Mouse (Mus musculus) stomach, embryonic 14.5 days (tissue): Measurements from ENCODE around the gene Mindy1. TPM values are rescaled to one million over a fixed set of nuclear protein-coding genes. Genes with fewer than 3 reads are reported as not detected.
A peak's percentile ranks its signal among the peaks of the same experiment; 100 is the strongest.

Experiments
- ATAC-seq: fragments of 200-750 bp; cut with Nextera tagmentation; 2 replicates; pipeline ENCODE4 v1.8.0; 2017; ENCODE audit warnings: low read depth, moderate TSS enrichment; ENCODE audit not compliant: insufficient number of reproducible peaks, insufficient read depth, low FRiP score
- H3K27ac ChIP-seq: fragments of 300-500 bp; sonication (generic); 2 replicates; pipeline ENCODE4 v1.5.1; 2014; ENCODE audit warnings: mild to moderate bottlenecking, low read length, moderate library complexity, mixed read lengths
- H3K27me3 ChIP-seq: fragments of 300-500 bp; sonication (generic); 2 replicates; pipeline ENCODE4 v1.6.1; 2014; ENCODE audit warnings: low read length, control low read depth, mixed read lengths; ENCODE audit not compliant: control insufficient read depth, insufficient read depth
- H3K36me3 ChIP-seq: fragments of 300-500 bp; sonication (generic); 2 replicates; pipeline ENCODE4 v1.6.1; 2014; ENCODE audit warnings: mild to moderate bottlenecking, control low read depth, low read length, moderate library complexity, mixed read lengths; ENCODE audit not compliant: control insufficient read depth, insufficient read depth
- H3K4me1 ChIP-seq: fragments of 300-500 bp; sonication (generic); 2 replicates; pipeline ENCODE4 v1.6.1; 2014; ENCODE audit warnings: low read length, control low read depth, mixed read lengths; ENCODE audit not compliant: control insufficient read depth, insufficient read depth
- H3K4me2 ChIP-seq: fragments of 300-500 bp; sonication (generic); replicated peaks from 2 replicates; pipeline ENCODE4 v1.6.1; 2014; ENCODE audit warnings: low read depth, low read length, control low read depth
- H3K4me3 ChIP-seq: fragments of 300-500 bp; sonication (generic); 2 replicates; pipeline ENCODE4 v1.5.1; 2014; ENCODE audit warnings: low read depth, low read length, control low read depth
- H3K9ac ChIP-seq: fragments of 300-500 bp; sonication (generic); replicated peaks from 2 replicates; pipeline ENCODE4 v1.6.1; 2014; ENCODE audit warnings: low read depth, mild to moderate bottlenecking, control low read depth, low read length, moderate library complexity, mixed read lengths
- H3K9me3 ChIP-seq: fragments of 300-500 bp; sonication (generic); 2 replicates; pipeline ENCODE4 v1.6.1; 2016; ENCODE audit warnings: low read depth, low read length, control low read depth; ENCODE audit not compliant: control insufficient read depth
- WGBS: fragments of 180-500 bp; shearing (Covaris S2); extraction: QIAGEN DNeasy Blood & Tissue Kit; methylation state at CpG from one replicate; pipeline ENCODE4 v1.1.7; 2014; 5-methylcytosine and 5-hydroxymethylcytosine counted together
- polyA plus RNA-seq: library from polyadenylated mRNA; unstranded; fragments of >200 nt; fragmentation: Nextera tagmentation; extraction: Ambion mirVana; gene quantifications from 2 replicates; pipeline ENCODE4 v1.2.1, GENCODE M21; 2014

The Mindy1 gene
- polyA plus RNA-seq, 1 experiment from 2014 or later: 51.1 TPM

GRCm38 (mm10) chr3:95240900-95241299 is 40.2 kb upstream of the Mindy1 start:
- no peak overlapping the region for H3K4me3 ChIP-seq
- no peak overlapping the region for H3K9ac ChIP-seq
- 29% methylated on average over 17 of the region's 17 CpGs for WGBS
- H3K4me2 ChIP-seq: peak overlapping the region; percentile 20; the same call in 1 of the 2 replicates
- H3K27ac ChIP-seq: no peak overlapping the region
- no peaks in the 10 kb centered on the region for H3K9me3 ChIP-seq
- H3K27me3 ChIP-seq: no peaks in the 10 kb centered on the region
- no peaks in the 10 kb centered on the region for H3K4me1 ChIP-seq
- ATAC-seq: no peak
- H3K36me3 ChIP-seq: peaks cover 19% of the 10 kb centered on the region; the same call in 1 of the 2 replicates

GRCm38 (mm10) chr3:95241498-95241897 is 39.6 kb upstream of the Mindy1 start, which contains the start of gene Gm128:
TSS of gene Gm128 (minus strand) at chr3:95241598.
- 77% methylated on average over 7 of the region's 7 CpGs for WGBS
- Histone ChIP-seq H3K9me3 (no peaks in the 10 kb centered on the region), H3K27me3 (no peaks in the 10 kb centered on the region), H3K4me3 (no peak within 1 kb of the TSS), H3K36me3 (peaks cover 13% of the 10 kb centered on the region; the same call in 1 of the 2 replicates), H3K4me2 (peak within 1 kb of the TSS; percentile 20; the same call in 1 of the 2 replicates), H3K4me1 (no peaks in the 10 kb centered on the region), H3K27ac (no peak within 1 kb of the TSS), H3K9ac (no peak within 1 kb of the TSS)
- no peak for ATAC-seq

- Histone ChIP-seq H3K4me1 (no peaks in the 10 kb centered on the region), H3K27ac (no peak overlapping the region), H3K9me3 (no peaks in the 10 kb centered on the region), H3K4me3 (no peak overlapping the region), H3K9ac (no peak overlapping the region), H3K4me2 (no peak overlapping the region), H3K27me3 (no peaks in the 10 kb centered on the region), H3K36me3 (peaks cover 4% of the 10 kb centered on the region; the same call in 1 of the 2 replicates)
- ATAC-seq: no peak
- WGBS: 74% methylated on average over 2 of the region's 2 CpGs
Measured at GRCm38 (mm10) chr3:95243086-95243485, 38.1 kb upstream of the Mindy1 start.

GRCm38 (mm10) chr3:95246465-95247231 is 34.5 kb upstream of the Mindy1 start:
- Histone ChIP-seq H3K27ac (no peak overlapping the region), H3K36me3 (peaks cover 4% of the 10 kb centered on the region; the same call in 1 of the 2 replicates), H3K4me2 (no peak overlapping the region), H3K4me1 (no peaks in the 10 kb centered on the region), H3K27me3 (no peaks in the 10 kb centered on the region), H3K9me3 (no peaks in the 10 kb centered on the region), H3K4me3 (no peak overlapping the region), H3K9ac (no peak overlapping the region)
- ATAC-seq: no peak
- 85% methylated on average over 5 of the region's 5 CpGs for WGBS

GRCm38 (mm10) chr3:95247660-95248336 is 33.3 kb upstream of the Mindy1 start:
- peaks cover 4% of the 10 kb centered on the region; the same call in 1 of the 2 replicates for H3K36me3 ChIP-seq
- no peak for ATAC-seq
- no peak overlapping the region for H3K27ac ChIP-seq
- H3K4me3 ChIP-seq: no peak overlapping the region
- H3K27me3 ChIP-seq: no peaks in the 10 kb centered on the region
- no peaks in the 10 kb centered on the region for H3K9me3 ChIP-seq
- H3K4me1 ChIP-seq: no peaks in the 10 kb centered on the region
- H3K9ac ChIP-seq: no peak overlapping the region
- WGBS: 82% methylated on average over 1 of the region's 1 CpGs
- H3K4me2 ChIP-seq: no peak overlapping the region

- Histone ChIP-seq H3K9ac (no peak overlapping the region), H3K4me3 (no peak overlapping the region), H3K27ac (no peak overlapping the region)
Measured at GRCm38 (mm10) chr3:95250361-95250760, 30.8 kb upstream of the Mindy1 start.

GRCm38 (mm10) chr3:95250783-95251424 is 30.2 kb upstream of the Mindy1 start, which contains the start of gene Bnipl:
TSS of gene Bnipl (minus strand) at chr3:95251193.
- Histone ChIP-seq H3K4me3 (no peak within 1 kb of the TSS), H3K4me2 (no peak within 1 kb of the TSS), H3K9me3 (no peaks in the 10 kb centered on the region), H3K27ac (no peak within 1 kb of the TSS; the same call in 1 of the 2 replicates), H3K4me1 (no peaks in the 10 kb centered on the region), H3K9ac (no peak within 1 kb of the TSS), H3K27me3 (no peaks in the 10 kb centered on the region), H3K36me3 (peaks cover 10% of the 10 kb centered on the region)
- WGBS: 44% methylated on average over 7 of the region's 7 CpGs
- peak; percentile 54; the same call in 1 of the 2 replicates for ATAC-seq

More at GRCm38 (mm10) chr3:95250361-95250760, 30.8 kb upstream of the Mindy1 start:
- Histone ChIP-seq H3K9me3 (no peaks in the 10 kb centered on the region), H3K4me1 (no peaks in the 10 kb centered on the region), H3K4me2 (no peak overlapping the region), H3K27me3 (no peaks in the 10 kb centered on the region), H3K36me3 (peaks cover 8% of the 10 kb centered on the region)
- no peak for ATAC-seq
- WGBS: 77% methylated on average over 5 of the region's 5 CpGs

- Histone ChIP-seq H3K9ac (no peak overlapping the region), H3K27me3 (no peaks in the 10 kb centered on the region), H3K4me1 (no peaks in the 10 kb centered on the region), H3K4me3 (no peak overlapping the region), H3K4me2 (no peak overlapping the region), H3K27ac (no peak overlapping the region), H3K9me3 (no peaks in the 10 kb centered on the region), H3K36me3 (peaks cover 31% of the 10 kb centered on the region)
- 83% methylated on average over 5 of the region's 5 CpGs for WGBS
- no peak for ATAC-seq
Measured at GRCm38 (mm10) chr3:95256931-95257330, 24.2 kb upstream of the Mindy1 start.
